30 mouse cellular contexts compared by ENCODE assay signal in the genomic region with DNA sequence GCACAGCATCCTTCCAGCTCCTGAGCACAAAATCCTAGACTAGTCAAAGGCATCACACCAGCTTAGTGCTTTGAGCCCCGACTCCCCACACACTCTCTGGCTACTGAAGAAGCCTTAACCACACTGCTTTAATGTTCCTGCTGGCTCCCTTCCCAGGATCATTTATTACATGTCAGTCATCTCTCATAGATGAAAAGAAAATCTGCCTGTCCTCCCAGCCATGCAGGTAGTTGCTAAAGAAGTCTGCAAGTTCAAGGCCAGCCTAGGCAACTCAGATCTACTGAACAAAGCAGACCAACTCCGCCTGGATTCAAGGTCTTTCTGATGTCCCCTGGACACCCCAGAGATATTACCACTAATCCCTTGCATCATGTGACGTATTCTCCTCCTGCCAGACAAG. TPM values are rescaled to one million over a fixed set of nuclear protein-coding genes. Genes with fewer than 3 reads are reported as not detected.
A peak's percentile ranks its signal among the peaks of the same experiment; 100 is the strongest.
DNase-seq lines count a peak whose midpoint lies in the region; ATAC-seq and TF ChIP-seq lines count a peak whose summit lies in the region.
"Had no signal": no experiment of that assay in that cellular context is flagged by ENCODE, and none has a peak within 500 bp of the region (broad histone marks: within the 10 kb centered on the region; RNA-seq: fewer than 3 reads in every experiment).

No protein-coding gene starts in this region.

- no peaks in the 10 kb centered on the region for H3K27me3 ChIP-seq in small intestine, adult 2 months (ENCODE audit: control insufficient read depth, insufficient read depth, low read length)
- no peaks in the 10 kb centered on the region for H3K27me3 ChIP-seq in intestine, postnatal 0 days (replicated peaks; ENCODE audit: control insufficient read depth, insufficient read depth, low read length)
- H3K27me3 ChIP-seq: embryonic facial prominence, embryonic 13.5 days; forebrain, embryonic 12.5 days; forebrain, embryonic 15.5 days; heart, embryonic 13.5 days; Patski had no signal

- no peaks in the 10 kb centered on the region for H3K9me3 ChIP-seq in intestine, postnatal 0 days (ENCODE audit: control insufficient read depth)
- H3K9me3 ChIP-seq: embryonic facial prominence, embryonic 10.5 days; embryonic facial prominence, embryonic 13.5 days; forebrain, embryonic 12.5 days; forebrain, embryonic 15.5 days; heart, embryonic 10.5 days; heart, embryonic 13.5 days had no signal

- no peak overlapping the region for H3K4me2 ChIP-seq in intestine, postnatal 0 days (replicated peaks; ENCODE audit: low read depth)
- H3K4me2 ChIP-seq: embryonic facial prominence, embryonic 13.5 days; forebrain, embryonic 12.5 days; forebrain, embryonic 15.5 days; heart, embryonic 13.5 days; hindbrain, embryonic 14.5 days had no signal

- H3K27ac ChIP-seq in small intestine, adult 2 months (ENCODE audit: insufficient read depth, low read depth, low read length), result peak overlapping the region; percentile 51
- no peak overlapping the region for H3K27ac ChIP-seq in intestine, postnatal 0 days (ENCODE audit: low read depth, low read length)
- H3K27ac ChIP-seq: embryonic facial prominence, embryonic 10.5 days; embryonic facial prominence, embryonic 13.5 days; forebrain, embryonic 12.5 days; forebrain, embryonic 15.5 days; heart, adult 2 months; heart, embryonic 10.5 days; heart, embryonic 13.5 days; hindbrain, embryonic 14.5 days; hindbrain, postnatal 0 days had no signal

- no peak overlapping the region for H3K4me3 ChIP-seq in small intestine, adult 2 months (ENCODE audit: low read depth, low read length)
- H3K4me3 ChIP-seq in intestine, postnatal 0 days (ENCODE audit: low read depth, low read length), result no peak overlapping the region
- H3K4me3 ChIP-seq: embryonic facial prominence, embryonic 10.5 days; embryonic facial prominence, embryonic 13.5 days; erythroblast, embryonic 14.5 days; forebrain, embryonic 12.5 days; forebrain, embryonic 15.5 days; heart, adult 2 months; heart, embryonic 10.5 days; heart, embryonic 13.5 days had no signal

- DNase-seq in adrenal gland, adult 8-10 months, result peak; percentile 56
- no peak for DNase-seq in adrenal gland, postnatal 25 days
- peak; percentile 12 for DNase-seq in MN1 (ENCODE audit: low spot score)
- DNase-seq in adrenal gland, postnatal 14 days, result peak; percentile 59
- DNase-seq: cerebellum, adult 11 months; cerebellum, adult 2 months; cerebellum, adult 9-11 months; cerebellum, postnatal 25 days; gastrocnemius, postnatal 10 days; gastrocnemius, postnatal 36 days; heart, adult 2 months; heart, postnatal 14 days; heart, postnatal 4 days; kidney, adult 11 months; kidney, adult 8-10 months had no signal

- no peak for ATAC-seq in intestine, postnatal 0 days
- ATAC-seq in inflammation-experienced regulatory T-cells, adult 6 months, result no peak
- ATAC-seq: forebrain, embryonic 15.5 days; hindbrain, postnatal 0 days; Patski had no signal

- no peaks in the 10 kb centered on the region for H3K36me3 ChIP-seq in small intestine, adult 2 months (ENCODE audit: control insufficient read depth, insufficient read depth, low read length)
- no peaks in the 10 kb centered on the region for H3K36me3 ChIP-seq in intestine, postnatal 0 days (ENCODE audit: control insufficient read depth, insufficient read depth)

- no peak for TF ChIP-seq CTCF in small intestine, adult 2 months (IDR thresholded peaks at IDR 0.05; ENCODE audit: extremely low read depth, insufficient read length, insufficient replicate concordance, low read depth, low read length)
- no peak for TF ChIP-seq CTCF in intestine, postnatal 0 days (IDR thresholded peaks at IDR 0.05; ENCODE audit: low read depth)

- H3K4me1 ChIP-seq in small intestine, adult 2 months (ENCODE audit: control insufficient read depth, insufficient read depth, insufficient read length, low read length), result peaks cover 13% of the 10 kb centered on the region; the same call in 1 of the 2 replicates
- no peaks in the 10 kb centered on the region for H3K4me1 ChIP-seq in intestine, postnatal 0 days (replicated peaks; ENCODE audit: control insufficient read depth, insufficient read depth, low read length)
- H3K4me1 ChIP-seq: embryonic facial prominence, embryonic 10.5 days; embryonic facial prominence, embryonic 13.5 days; forebrain, embryonic 12.5 days; forebrain, embryonic 15.5 days; heart, embryonic 10.5 days had no signal

- H3K9ac ChIP-seq in intestine, postnatal 0 days (ENCODE audit: low read depth, low read length), result no peak overlapping the region
- H3K9ac ChIP-seq: embryonic facial prominence, embryonic 13.5 days; forebrain, embryonic 12.5 days; forebrain, embryonic 15.5 days; heart, embryonic 13.5 days; hindbrain, embryonic 14.5 days had no signal

- TF ChIP-seq POLR2A in small intestine, adult 2 months (IDR thresholded peaks at IDR 0.05; ENCODE audit: low read depth, low read length), result no peak

- WGBS in small intestine, adult 2 months, result 46% methylated on average over 3 of the region's 3 CpGs
- WGBS in intestine, postnatal 0 days, result 68% methylated on average over 3 of the region's 3 CpGs

RNA-seq across cellular contexts. Expression of a gene that starts 14.1 kb away (rescaled TPM):
- total RNA-seq in adrenal gland, adult 8-10 months (2022), result 10 to 100 TPM; 10.8 to 29.5 (median 17.7) TPM
- total RNA-seq in adrenal gland, postnatal 25 days (2021), result 6.2 and 9.4 TPM in 2 replicates
- total RNA-seq in adrenal gland, postnatal 14 days (2021), result 5.9 and 7.2 TPM in 2 replicates
- 2.9 and 14.6 TPM in 2 replicates for polyA plus RNA-seq in small intestine, adult 2 months (2012; rRNA removed)
- polyA plus RNA-seq in intestine, postnatal 0 days (2015; fragmentation: Nextera tagmentation; extraction: Ambion mirVana), result 0.41 and 0.48 TPM in 2 replicates
- polyA plus RNA-seq in inflammation-experienced regulatory T-cells, adult 6 months (2017; shearing (Covaris generic)), result 1 to 10 TPM in 2 of 3 experiments, under 1 TPM in 1; 0.87 to 2.3 (median 2.3) TPM
- total RNA-seq: common myeloid progenitor, adult 5-6 weeks; granulocyte monocyte progenitor cell, adult 5-6 weeks had no signal

RNA-seq across cellular contexts. Expression of a gene that starts 14.4 kb away (rescaled TPM):
- 1 to 10 TPM; 8.2 to 10.0 (median 9.0) TPM for total RNA-seq in adrenal gland, adult 8-10 months (2022)
- total RNA-seq in adrenal gland, postnatal 25 days (2021), result 9.0 and 9.1 TPM in 2 replicates
- total RNA-seq in adrenal gland, postnatal 14 days (2021), result 5.7 and 5.8 TPM in 2 replicates
- 2.8 and 7.3 TPM in 2 replicates for polyA plus RNA-seq in small intestine, adult 2 months (2012; rRNA removed)
- polyA plus RNA-seq in intestine, postnatal 0 days (2015; fragmentation: Nextera tagmentation; extraction: Ambion mirVana), result 1.4 TPM in 2 replicates
- 1 to 10 TPM in 2 of 3 experiments, under 1 TPM in 1; 0.97 to 1.6 (median 1.5) TPM for polyA plus RNA-seq in inflammation-experienced regulatory T-cells, adult 6 months (2017; shearing (Covaris generic))
- polyA plus RNA-seq: erythroblast, embryonic 14.5 days had no signal

RNA-seq across cellular contexts. Expression of a gene that starts 53.7 kb away (rescaled TPM):
- 10 to 100 TPM; 11.2 to 18.6 (median 15.8) TPM for total RNA-seq in adrenal gland, adult 8-10 months (2022)
- total RNA-seq in adrenal gland, postnatal 25 days (2021), result 17.4 and 24.3 TPM in 2 replicates
- total RNA-seq in adrenal gland, postnatal 14 days (2021), result 16.3 and 18.0 TPM in 2 replicates
- 3.7 and 6.4 TPM in 2 replicates for polyA plus RNA-seq in small intestine, adult 2 months (2012; rRNA removed)
- 14.5 and 15.7 TPM in 2 replicates for polyA plus RNA-seq in intestine, postnatal 0 days (2015; fragmentation: Nextera tagmentation; extraction: Ambion mirVana)
- 10 to 100 TPM; 18.9 to 27.2 (median 22.7) TPM for polyA plus RNA-seq in inflammation-experienced regulatory T-cells, adult 6 months (2017; shearing (Covaris generic))
